Mouse (Mus musculus): ENCODE data around the gene Washc2. TPM values are rescaled to one million over a fixed set of nuclear protein-coding genes. Genes with fewer than 3 reads are reported as not detected.
A peak's percentile ranks its signal among the peaks of the same experiment; 100 is the strongest.

Gene Washc2
- polyA plus RNA-seq, 1 experiment from 2014 or later, result 12.3 TPM

GRCm38 (mm10) chr6:116240371-116240770 lies 32.5 kb downstream of the Washc2 start:
- no peaks in the 10 kb centered on the region for H3K9me3 ChIP-seq (ENCODE audit: low read length)
- no peak overlapping the region for H3K4me3 ChIP-seq (ENCODE audit: low read depth, low read length)
- H3K4me2 ChIP-seq (ENCODE audit: low read depth, low read length), result no peak overlapping the region
- peaks cover 56% of the 10 kb centered on the region for H3K36me3 ChIP-seq (replicated peaks; ENCODE audit: insufficient read depth, low read length)
- TF ChIP-seq CTCF (IDR thresholded peaks at IDR 0.05; ENCODE audit: low read depth) (no peak), EP300 (IDR thresholded peaks at IDR 0.05; ENCODE audit: low read depth) (no peak)
- ATAC-seq (no peak), DNase-seq (no peak)
- H3K27ac ChIP-seq (ENCODE audit: low read depth), result no peak overlapping the region
- H3K9ac ChIP-seq (replicated peaks), result no peak overlapping the region
- WGBS (ENCODE audit: insufficient replicate concordance), result 66% methylated on average over 2 of the region's 2 CpGs
- H3K4me1 ChIP-seq (ENCODE audit: insufficient read depth), result no peaks in the 10 kb centered on the region
- H3K27me3 ChIP-seq (ENCODE audit: insufficient read depth, low read length), result no peaks in the 10 kb centered on the region

DNA sequence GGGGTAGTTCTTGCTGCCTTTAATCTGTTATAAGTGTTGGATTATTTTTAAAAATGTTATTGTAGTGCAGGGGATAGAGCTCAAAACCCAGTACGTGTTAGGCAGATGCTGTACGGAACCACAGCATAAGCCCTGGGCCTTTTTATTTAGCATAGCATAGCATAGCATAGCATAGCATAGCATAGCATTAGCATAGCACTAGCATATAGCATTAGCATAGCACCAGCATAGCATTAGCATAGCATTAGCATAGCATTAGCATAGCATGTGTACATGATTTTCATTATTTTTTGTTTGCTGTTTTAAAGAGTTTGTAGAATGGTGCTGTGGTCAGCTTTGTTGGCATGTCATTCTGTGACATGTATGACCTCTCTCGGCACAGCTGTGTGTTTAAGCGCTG lies 51.8 kb downstream of the Washc2 start:
- DNase-seq, result no peak
- peaks cover 47% of the 10 kb centered on the region for H3K36me3 ChIP-seq (replicated peaks; ENCODE audit: insufficient read depth, low read length)

DNA sequence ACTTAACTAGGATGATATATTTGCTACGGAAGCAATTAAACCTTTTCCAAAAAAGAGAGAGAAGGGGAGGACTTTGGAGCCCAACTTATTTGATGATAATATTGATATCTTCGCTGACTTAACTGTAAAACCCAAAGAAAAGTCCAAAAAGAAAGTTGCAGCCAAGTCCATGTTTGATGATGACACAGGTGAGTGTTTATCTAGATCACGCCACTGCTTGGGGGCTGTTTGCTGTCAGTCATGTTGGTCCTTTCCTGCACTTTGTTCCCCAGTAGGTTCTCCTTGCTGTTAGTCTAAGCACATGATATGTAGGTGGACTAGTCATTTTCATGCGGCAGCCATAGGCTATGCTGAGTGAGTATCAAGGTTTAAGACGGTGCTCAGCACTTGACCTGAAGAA lies 52.6 kb downstream of the Washc2 start:
- TF ChIP-seq CTCF (IDR thresholded peaks at IDR 0.05; ENCODE audit: low read depth) (no peak), EP300 (IDR thresholded peaks at IDR 0.05; ENCODE audit: low read depth) (no peak)
- no peak overlapping the region for H3K4me3 ChIP-seq (ENCODE audit: low read depth, low read length)
- peaks cover 39% of the 10 kb centered on the region for H3K36me3 ChIP-seq (replicated peaks; ENCODE audit: insufficient read depth, low read length)
- 65% methylated on average over 5 of the region's 5 CpGs for WGBS (ENCODE audit: insufficient replicate concordance)
- peaks cover 14% of the 10 kb centered on the region for H3K4me1 ChIP-seq (ENCODE audit: insufficient read depth)
- ATAC-seq (peak; percentile 45), DNase-seq (no peak)
- H3K9ac ChIP-seq (replicated peaks), result no peak overlapping the region; the same call in 1 of the 2 replicates
- no peak overlapping the region for H3K4me2 ChIP-seq (ENCODE audit: low read depth, low read length)
- H3K27me3 ChIP-seq (ENCODE audit: insufficient read depth, low read length), result no peaks in the 10 kb centered on the region
- H3K27ac ChIP-seq (ENCODE audit: low read depth), result peak overlapping the region; percentile 76
- H3K9me3 ChIP-seq (ENCODE audit: low read length), result no peaks in the 10 kb centered on the region

More for the DNA sequence above, 51.8 kb downstream of the Washc2 start:
- H3K9ac ChIP-seq (replicated peaks), result no peak overlapping the region
- H3K9me3 ChIP-seq (ENCODE audit: low read length), result no peaks in the 10 kb centered on the region
- no peaks in the 10 kb centered on the region for H3K27me3 ChIP-seq (ENCODE audit: insufficient read depth, low read length)
- H3K4me3 ChIP-seq (ENCODE audit: low read depth, low read length), result no peak overlapping the region
- no peak for TF ChIP-seq EP300 (IDR thresholded peaks at IDR 0.05; ENCODE audit: low read depth)
- TF ChIP-seq CTCF (IDR thresholded peaks at IDR 0.05; ENCODE audit: low read depth), result no peak
- peak overlapping the region; percentile 4; the same call in 1 of the 2 replicates for H3K27ac ChIP-seq (ENCODE audit: low read depth)
- peaks cover 7% of the 10 kb centered on the region; the same call in 1 of the 2 replicates for H3K4me1 ChIP-seq (ENCODE audit: insufficient read depth)
- no peak for ATAC-seq
- no peak overlapping the region for H3K4me2 ChIP-seq (ENCODE audit: low read depth, low read length)
- WGBS (ENCODE audit: insufficient replicate concordance), result 89% methylated on average over 4 of the region's 4 CpGs

DNA sequence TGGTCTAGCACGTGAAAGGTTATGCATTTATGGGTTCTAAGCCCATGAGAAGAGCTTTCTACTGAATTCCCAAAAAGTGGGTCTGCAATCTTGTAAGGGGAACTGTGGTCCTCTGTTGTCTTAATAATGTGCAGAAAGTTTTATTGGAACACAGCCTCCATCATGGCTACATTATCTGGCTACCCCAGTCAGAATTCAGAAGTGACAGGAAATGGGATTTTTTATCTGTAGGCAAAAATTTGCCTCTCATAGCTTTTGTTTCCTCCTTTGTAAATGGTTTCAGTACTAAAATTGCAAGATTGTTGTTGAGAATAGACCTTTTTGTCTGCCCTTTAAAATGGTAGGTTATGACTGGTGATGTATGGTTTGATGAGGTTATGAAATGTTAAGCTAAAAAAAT lies 55.0 kb downstream of the Washc2 start:
- H3K4me1 ChIP-seq (ENCODE audit: insufficient read depth), result peaks cover 28% of the 10 kb centered on the region
- TF ChIP-seq EP300 (IDR thresholded peaks at IDR 0.05; ENCODE audit: low read depth) (no peak), CTCF (IDR thresholded peaks at IDR 0.05; ENCODE audit: low read depth) (no peak)
- H3K9me3 ChIP-seq (ENCODE audit: low read length), result no peaks in the 10 kb centered on the region
- DNase-seq (no peak), ATAC-seq (no peak)
- no peak overlapping the region for H3K4me2 ChIP-seq (ENCODE audit: low read depth, low read length)
- H3K27me3 ChIP-seq (ENCODE audit: insufficient read depth, low read length), result no peaks in the 10 kb centered on the region
- no peak overlapping the region for H3K4me3 ChIP-seq (ENCODE audit: low read depth, low read length)
- WGBS (ENCODE audit: insufficient replicate concordance), result 87% methylated on average over 1 of the region's 1 CpGs
- H3K36me3 ChIP-seq (replicated peaks; ENCODE audit: insufficient read depth, low read length), result peaks cover 20% of the 10 kb centered on the region
- no peak overlapping the region for H3K9ac ChIP-seq (replicated peaks)
- H3K27ac ChIP-seq (ENCODE audit: low read depth), result no peak overlapping the region

DNA sequence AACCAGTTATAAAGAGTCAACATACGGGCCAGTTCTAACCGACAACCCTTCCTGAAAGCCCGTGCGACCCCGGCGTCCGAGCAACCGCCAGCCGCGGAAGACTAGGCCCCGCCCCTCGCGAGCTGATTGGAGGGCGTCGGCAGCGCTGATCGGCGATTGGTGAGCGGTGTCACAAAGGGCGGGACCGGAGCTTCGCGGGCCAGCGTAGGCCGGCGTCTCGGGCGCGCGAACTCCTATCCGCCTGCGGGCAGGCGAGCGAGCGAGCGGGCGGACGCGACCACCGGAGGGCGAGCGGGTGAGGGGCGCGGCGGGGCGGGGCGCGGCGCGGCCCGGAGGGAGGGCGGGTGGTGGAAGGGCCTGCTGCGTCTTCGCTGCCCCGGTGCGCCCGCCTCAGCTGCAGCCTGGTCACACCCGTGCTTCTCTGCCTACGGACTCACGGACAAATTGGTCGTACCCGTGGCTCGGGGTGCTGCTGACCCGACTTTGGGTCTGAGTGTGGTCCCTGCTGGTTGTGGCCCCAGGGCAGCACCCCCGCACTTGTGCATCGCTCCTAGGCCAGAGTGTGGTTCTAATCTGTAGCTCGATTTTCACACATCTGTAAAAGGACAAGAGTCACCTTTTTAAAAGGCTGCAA lies 56.3 kb downstream of the Washc2 start, which contains the start of gene Zfand4:
Gene Zfand4 (plus strand): TSS at position 205 of the 634 bp plus-strand sequence.
- 1% methylated on average over 32 of the region's 67 CpGs for WGBS (ENCODE audit: insufficient replicate concordance)
- Histone ChIP-seq H3K4me1 (ENCODE audit: insufficient read depth) (peaks cover 28% of the 10 kb centered on the region), H3K9ac (replicated peaks) (peak within 1 kb of the TSS; percentile 85), H3K27ac (ENCODE audit: low read depth) (peak within 1 kb of the TSS; percentile 76), H3K4me2 (ENCODE audit: low read depth, low read length) (peak within 1 kb of the TSS; percentile 95), H3K27me3 (ENCODE audit: insufficient read depth, low read length) (no peaks in the 10 kb centered on the region), H3K36me3 (replicated peaks; ENCODE audit: insufficient read depth, low read length) (peaks cover 10% of the 10 kb centered on the region), H3K9me3 (ENCODE audit: low read length) (no peaks in the 10 kb centered on the region), H3K4me3 (ENCODE audit: low read depth, low read length) (peak within 1 kb of the TSS; percentile 73)
- DNase-seq (peak; percentile 95), ATAC-seq (peak; percentile 92)
- TF ChIP-seq CTCF (IDR thresholded peaks at IDR 0.05; ENCODE audit: low read depth), result no peak
- no peak for TF ChIP-seq EP300 (IDR thresholded peaks at IDR 0.05; ENCODE audit: low read depth)

- H3K9ac ChIP-seq (replicated peaks), result peak overlapping the region; percentile 33
- H3K4me3 ChIP-seq (ENCODE audit: low read depth, low read length), result peak overlapping the region; percentile 73
- peak overlapping the region; percentile 76; the same call in 1 of the 2 replicates for H3K27ac ChIP-seq (ENCODE audit: low read depth)
- no peaks in the 10 kb centered on the region for H3K27me3 ChIP-seq (ENCODE audit: insufficient read depth, low read length)
- no peak for DNase-seq
- ATAC-seq, result no peak
- peak overlapping the region; percentile 95 for H3K4me2 ChIP-seq (ENCODE audit: low read depth, low read length)
- 71% methylated on average over 11 of the region's 11 CpGs for WGBS (ENCODE audit: insufficient replicate concordance)
- H3K4me1 ChIP-seq (ENCODE audit: insufficient read depth), result peaks cover 28% of the 10 kb centered on the region
- no peak for TF ChIP-seq EP300 (IDR thresholded peaks at IDR 0.05; ENCODE audit: low read depth)
- TF ChIP-seq CTCF (IDR thresholded peaks at IDR 0.05; ENCODE audit: low read depth), result no peak
- H3K36me3 ChIP-seq (replicated peaks; ENCODE audit: insufficient read depth, low read length), result peaks cover 9% of the 10 kb centered on the region; the same call in 1 of the 2 replicates
- no peaks in the 10 kb centered on the region for H3K9me3 ChIP-seq (ENCODE audit: low read length)
Observed at GRCm38 (mm10) chr6:116264836-116265235, 57.0 kb downstream of the Washc2 start.

Data from liver, postnatal 0 days (tissue).